Mouse (Mus musculus) spleen, adult 2 months (tissue): ENCODE measurements around the gene Raver1.

Source experiments
- CTCF ChIP-seq: fragments of 200-500 bp; IDR thresholded peaks from 2 replicates; pipeline ENCODE4 v1.5.1; 2011; ENCODE audit warnings: mild to moderate bottlenecking, inconsistent platforms; ENCODE audit not compliant: insufficient read depth, insufficient read length, insufficient replicate concordance; ENCODE audit errors: extremely low read depth
- POLR2A ChIP-seq: fragments of 200-500 bp; IDR thresholded peaks from 2 replicates; pipeline ENCODE4 v1.6.1; 2011; ENCODE audit warnings: low read depth, low read length, inconsistent platforms

DNA sequence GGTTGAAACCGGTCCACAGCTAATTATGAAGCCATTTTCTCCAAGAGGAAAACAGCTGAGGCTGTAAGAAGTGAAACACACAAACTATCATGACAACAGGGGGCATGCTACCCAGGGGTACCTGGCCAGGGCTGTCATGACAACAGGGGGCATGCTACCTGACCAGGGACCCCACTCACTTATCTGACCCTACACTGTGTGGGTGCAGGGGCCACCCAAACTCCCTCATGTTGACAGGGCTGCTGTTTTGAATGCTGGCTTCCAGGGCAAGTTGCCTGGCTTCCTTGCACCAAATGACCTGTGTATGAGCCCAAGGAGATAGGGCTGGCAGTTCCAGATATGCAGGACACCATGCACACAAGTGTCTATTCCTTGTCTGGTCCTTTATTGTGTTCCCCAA, 1.3 kb downstream of the Raver1 start:
- TF ChIP-seq POLR2A (no peak), CTCF (no peak)
